Mouse (Mus musculus): Measurements from ENCODE around the gene Fyn.
A peak's percentile ranks its signal among the peaks of the same experiment; 100 is the strongest.

Fyn gene

GRCm38 (mm10) chr10:39378025-39378603 is 9.5 kb downstream of the Fyn start:
- peak; percentile 56 for ATAC-seq (ENCODE audit: low TSS enrichment)

GRCm38 (mm10) chr10:39379287-39379686 is 10.6 kb downstream of the Fyn start:
- ATAC-seq (ENCODE audit: low TSS enrichment): no peak

- ATAC-seq (ENCODE audit: low TSS enrichment): no peak
These were observed 11.2 kb downstream of the Fyn start for GRCm38 (mm10) chr10:39379721-39380370.

DNA sequence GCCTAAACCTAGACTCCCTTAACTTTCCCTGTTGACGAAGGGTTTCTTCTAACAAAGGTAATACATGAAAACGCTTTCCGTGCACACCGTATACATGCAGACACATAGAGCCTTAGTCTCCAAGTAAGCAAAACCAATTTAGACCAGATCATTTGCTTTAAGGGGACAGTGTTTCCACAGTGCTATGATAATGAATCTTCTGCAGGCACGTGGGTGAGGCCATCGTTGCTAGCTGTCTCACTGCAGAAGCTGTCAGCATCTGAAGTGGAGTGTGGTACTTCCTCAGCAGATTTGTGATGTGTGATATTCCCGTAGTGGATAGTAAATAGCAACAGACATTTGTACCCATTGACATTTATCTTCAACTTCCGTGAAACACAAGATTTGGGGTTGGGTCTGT is 16.6 kb downstream of the Fyn start:
- peak; percentile 51; the same call in 1 of the 2 replicates for ATAC-seq (ENCODE audit: low TSS enrichment)

DNA sequence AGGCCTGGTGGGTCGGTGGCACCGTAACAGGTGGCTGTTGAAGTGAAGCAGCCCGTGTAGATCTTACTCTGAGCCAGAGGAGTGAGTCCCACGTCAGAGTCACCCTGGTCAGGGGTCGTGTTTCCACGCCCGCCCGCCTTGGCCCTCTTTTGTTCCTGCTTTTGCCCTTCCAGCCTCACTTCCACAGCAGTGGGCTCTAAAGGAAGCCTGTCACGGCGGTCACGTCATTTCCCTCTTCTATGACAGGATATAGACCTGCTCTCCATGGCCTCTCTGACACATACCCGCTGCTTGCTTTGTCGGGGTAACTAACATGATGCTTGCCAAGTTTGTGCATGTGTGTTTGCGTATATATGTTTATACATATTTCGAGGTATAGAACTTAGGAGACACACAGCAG is 17.5 kb downstream of the Fyn start:
- no peak for ATAC-seq (ENCODE audit: low TSS enrichment)

DNA sequence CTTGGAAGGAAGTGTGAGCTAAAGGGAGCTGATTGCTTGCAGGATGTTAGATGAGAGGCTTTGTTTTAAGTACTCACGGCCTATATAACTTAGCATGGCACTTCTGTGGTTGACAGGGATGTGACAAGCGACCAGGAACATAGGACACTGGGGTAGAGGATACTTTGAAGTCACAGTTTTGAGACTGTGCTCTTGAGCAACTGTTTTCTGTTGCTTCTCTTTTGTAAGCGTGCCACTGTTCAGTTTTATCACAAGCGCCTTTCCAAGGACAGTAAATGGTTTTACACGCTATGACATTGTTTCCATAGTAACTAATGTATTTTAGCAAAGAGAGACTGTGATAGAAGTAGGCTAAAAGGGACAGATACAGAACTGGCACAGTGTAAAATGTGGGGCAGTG is 18.4 kb downstream of the Fyn start:
- peak; percentile 69 for ATAC-seq (ENCODE audit: low TSS enrichment)

DNA sequence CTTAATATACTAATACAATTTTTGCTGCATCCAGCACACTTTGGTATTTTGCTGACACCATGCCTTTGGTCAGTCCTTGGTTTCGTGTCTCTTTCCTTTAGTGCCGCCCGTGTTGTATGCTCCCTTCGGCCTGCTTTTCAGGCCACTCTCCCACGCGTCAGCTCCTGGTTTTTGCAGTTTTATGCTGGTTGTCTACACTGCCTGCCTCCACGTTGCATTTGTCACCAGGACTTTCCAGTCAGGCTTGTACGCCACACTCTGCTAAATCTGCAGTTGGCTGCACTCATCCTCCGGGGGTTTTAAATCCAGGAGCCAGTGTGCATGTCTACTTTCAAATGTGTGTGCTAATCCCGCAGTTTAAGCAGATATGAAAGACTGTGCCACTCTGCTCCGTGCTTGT is 18.9 kb downstream of the Fyn start:
- peak; percentile 62 for ATAC-seq (ENCODE audit: low TSS enrichment)

DNA sequence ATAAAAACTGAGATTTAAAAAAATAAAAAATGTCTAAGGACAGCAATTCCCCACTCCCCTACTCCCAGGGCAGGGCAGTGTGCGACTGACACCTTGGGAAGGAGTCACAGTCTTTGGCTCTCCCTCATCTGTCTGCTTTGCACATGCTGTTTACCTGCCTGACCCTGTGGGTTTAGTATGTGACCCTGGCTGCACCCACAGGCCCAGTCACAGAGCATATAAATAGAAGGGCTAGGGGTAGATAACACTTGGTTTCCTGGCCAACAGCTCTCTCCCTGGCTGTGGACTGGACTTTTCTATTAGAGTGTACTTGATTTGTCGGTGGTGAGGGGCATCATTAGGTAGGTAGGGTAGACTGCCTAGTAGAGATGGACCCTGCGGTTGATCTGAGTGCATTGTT is 19.5 kb downstream of the Fyn start:
- ATAC-seq (ENCODE audit: low TSS enrichment): no peak

GRCm38 (mm10) chr10:39389451-39389891 is 20.8 kb downstream of the Fyn start:
- ATAC-seq (ENCODE audit: low TSS enrichment): no peak

GRCm38 (mm10) chr10:39390541-39390940 is 21.9 kb downstream of the Fyn start:
- ATAC-seq (ENCODE audit: low TSS enrichment): no peak

- no peak for ATAC-seq (ENCODE audit: low TSS enrichment)
These were observed 24.3 kb downstream of the Fyn start for GRCm38 (mm10) chr10:39392900-39393483.

GRCm38 (mm10) chr10:39395544-39395943 is 26.9 kb downstream of the Fyn start:
- ATAC-seq (ENCODE audit: low TSS enrichment): peak; percentile 89

DNA sequence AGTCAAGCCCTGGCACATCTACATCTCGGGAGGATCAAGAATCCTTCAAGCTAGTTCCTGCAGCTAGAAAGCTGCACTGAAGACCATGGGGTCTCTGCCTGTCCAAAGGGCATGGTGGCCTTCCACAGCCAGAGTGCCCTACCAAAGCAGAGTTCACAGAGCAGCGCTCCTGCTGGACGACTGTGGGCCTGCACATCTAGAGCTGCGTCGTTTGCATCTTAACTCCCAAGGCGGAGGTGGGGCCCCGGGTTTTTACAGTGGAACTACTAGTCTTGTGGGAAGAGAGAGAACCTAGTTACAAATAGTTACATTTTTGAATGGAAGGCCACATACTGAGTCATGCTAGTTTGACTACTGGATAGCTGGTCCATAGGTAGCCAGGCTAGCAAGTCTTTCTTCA is 30.3 kb downstream of the Fyn start:
- ATAC-seq (ENCODE audit: low TSS enrichment): no peak

GRCm38 (mm10) chr10:39400155-39400554 is 31.5 kb downstream of the Fyn start:
- no peak for ATAC-seq (ENCODE audit: low TSS enrichment)

- ATAC-seq (ENCODE audit: low TSS enrichment): no peak
These were observed 33.8 kb downstream of the Fyn start for GRCm38 (mm10) chr10:39402487-39402886.

DNA sequence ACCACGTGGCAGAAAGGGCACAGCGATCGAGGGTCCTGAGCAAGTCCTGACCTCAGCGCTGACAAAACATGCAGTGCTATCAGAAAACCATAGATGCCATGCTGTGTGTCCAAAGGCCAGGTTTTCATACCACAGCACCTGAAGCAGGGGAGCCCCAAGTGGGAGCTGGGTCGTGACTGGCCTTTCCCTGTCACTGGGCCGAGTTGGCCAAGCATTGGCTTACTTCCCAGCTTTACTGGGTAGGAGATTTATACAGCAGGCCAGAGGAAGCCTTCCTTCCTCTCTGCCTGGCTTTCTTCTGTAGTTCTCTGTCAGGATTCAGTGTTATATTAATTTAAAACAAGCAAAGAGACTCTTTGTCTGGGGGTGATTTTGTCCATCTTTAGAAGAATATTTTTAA is 35.1 kb downstream of the Fyn start:
- peak; percentile 24; the same call in 1 of the 2 replicates for ATAC-seq (ENCODE audit: low TSS enrichment)

- no peak for ATAC-seq (ENCODE audit: low TSS enrichment)
These were observed 35.5 kb downstream of the Fyn start for GRCm38 (mm10) chr10:39404175-39404574.

DNA sequence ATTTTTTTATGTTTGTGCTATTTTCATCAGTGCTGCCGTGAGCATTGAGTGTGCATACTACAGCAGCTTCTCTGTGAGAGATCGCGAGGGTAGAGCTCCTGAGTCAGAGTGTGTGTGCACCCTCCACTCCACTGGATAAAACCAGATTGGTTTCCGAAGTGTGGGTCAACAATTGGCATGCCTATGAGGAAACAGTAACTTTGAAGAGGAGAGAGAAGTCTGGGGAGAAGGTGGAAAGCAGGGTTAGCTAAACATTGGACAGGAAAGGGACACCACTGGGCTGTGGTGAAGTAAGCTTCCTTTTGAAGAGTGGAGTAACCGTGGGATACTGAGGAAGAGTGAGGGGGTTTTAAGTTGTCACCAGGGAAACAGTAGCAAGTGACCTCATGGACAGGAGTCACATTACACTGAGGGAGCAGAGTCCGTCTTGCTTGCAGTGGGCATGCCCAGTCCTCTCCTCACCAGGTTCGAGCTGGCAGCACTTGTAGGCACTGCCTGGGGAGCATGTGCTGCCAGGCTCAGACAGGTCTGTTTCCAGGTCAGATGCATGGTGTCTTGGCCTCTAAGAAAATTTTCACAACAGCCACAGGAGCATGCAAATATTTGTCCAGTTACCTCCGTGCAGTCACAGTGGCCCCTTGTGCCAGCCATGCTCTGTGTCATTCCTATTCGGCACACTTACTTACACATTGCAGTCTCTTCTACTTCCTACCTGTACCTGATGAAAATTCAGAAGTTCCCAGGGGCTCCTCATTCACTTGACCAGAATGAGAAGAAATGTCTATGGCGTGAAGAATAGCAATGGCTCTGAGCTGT is 37.5 kb downstream of the Fyn start:
- no peak for ATAC-seq (ENCODE audit: low TSS enrichment)

DNA sequence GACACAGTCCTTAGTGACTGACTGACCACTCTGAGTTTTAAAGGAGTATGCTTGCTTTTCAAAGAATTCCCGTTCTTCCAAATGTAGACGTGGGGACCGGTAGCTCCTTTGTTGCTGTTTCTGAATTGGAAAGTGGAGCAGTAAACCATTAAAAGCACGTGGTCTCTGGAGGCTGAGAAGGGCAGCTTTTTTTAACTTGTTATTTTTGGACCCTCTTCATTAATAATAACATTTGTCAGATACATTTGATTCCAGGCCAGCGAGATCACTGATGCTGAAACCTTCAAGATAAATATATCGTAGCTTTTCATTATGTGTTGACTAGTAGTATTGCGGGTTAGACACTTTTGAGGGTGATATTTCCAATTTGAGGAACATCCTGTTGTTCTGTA is 38.1 kb downstream of the Fyn start:
- no peak for ATAC-seq (ENCODE audit: low TSS enrichment)

DNA sequence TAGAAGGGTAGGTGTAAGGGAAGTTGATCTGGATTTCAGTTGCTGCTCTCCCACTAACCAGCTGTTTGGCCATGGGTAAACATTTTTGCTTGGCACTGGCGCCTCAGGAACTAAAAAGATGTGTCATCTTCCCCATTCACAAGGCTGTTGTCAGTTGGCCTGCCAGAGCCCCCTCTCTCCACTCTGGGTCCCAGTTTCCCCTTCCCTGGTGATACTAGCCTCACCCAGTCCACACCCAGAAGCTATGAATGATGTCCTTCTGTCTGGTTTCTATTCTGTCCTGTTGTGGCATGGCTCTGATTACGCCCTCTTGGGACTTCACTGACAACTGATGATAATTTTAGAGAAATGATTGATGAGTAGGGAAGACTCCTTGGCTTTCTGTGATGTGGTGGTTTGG is 38.9 kb downstream of the Fyn start:
- no peak for ATAC-seq (ENCODE audit: low TSS enrichment)

GRCm38 (mm10) chr10:39409602-39410001 is 40.9 kb downstream of the Fyn start:
- peak; percentile 42 for ATAC-seq (ENCODE audit: low TSS enrichment)

- no peak; the same call in 1 of the 2 replicates for ATAC-seq (ENCODE audit: low TSS enrichment)
These were observed 41.5 kb downstream of the Fyn start for GRCm38 (mm10) chr10:39410151-39410649.

Measured in frontal cortex, adult (tissue).